Mouse (Mus musculus) heart, postnatal 0 days (tissue): ENCODE measurements at regions not wholly inside any gene's neighbourhood (a gene's known extent, or its start where the extent isn't known, plus 50 kb on each side); places are given as distances from the start of the nearest gene placed in this dataset.

Experiments used
- CTCF ChIP-seq: IDR thresholded peaks from 2 replicates; pipeline ENCODE4 v1.5.1; 2016; ENCODE audit warnings: antibody characterized with exemption, control low read depth, low read depth
- EP300 ChIP-seq: IDR thresholded peaks from 2 replicates; pipeline ENCODE4 v1.6.1; 2016; ENCODE audit warnings: antibody characterized with exemption, low read depth

DNA sequence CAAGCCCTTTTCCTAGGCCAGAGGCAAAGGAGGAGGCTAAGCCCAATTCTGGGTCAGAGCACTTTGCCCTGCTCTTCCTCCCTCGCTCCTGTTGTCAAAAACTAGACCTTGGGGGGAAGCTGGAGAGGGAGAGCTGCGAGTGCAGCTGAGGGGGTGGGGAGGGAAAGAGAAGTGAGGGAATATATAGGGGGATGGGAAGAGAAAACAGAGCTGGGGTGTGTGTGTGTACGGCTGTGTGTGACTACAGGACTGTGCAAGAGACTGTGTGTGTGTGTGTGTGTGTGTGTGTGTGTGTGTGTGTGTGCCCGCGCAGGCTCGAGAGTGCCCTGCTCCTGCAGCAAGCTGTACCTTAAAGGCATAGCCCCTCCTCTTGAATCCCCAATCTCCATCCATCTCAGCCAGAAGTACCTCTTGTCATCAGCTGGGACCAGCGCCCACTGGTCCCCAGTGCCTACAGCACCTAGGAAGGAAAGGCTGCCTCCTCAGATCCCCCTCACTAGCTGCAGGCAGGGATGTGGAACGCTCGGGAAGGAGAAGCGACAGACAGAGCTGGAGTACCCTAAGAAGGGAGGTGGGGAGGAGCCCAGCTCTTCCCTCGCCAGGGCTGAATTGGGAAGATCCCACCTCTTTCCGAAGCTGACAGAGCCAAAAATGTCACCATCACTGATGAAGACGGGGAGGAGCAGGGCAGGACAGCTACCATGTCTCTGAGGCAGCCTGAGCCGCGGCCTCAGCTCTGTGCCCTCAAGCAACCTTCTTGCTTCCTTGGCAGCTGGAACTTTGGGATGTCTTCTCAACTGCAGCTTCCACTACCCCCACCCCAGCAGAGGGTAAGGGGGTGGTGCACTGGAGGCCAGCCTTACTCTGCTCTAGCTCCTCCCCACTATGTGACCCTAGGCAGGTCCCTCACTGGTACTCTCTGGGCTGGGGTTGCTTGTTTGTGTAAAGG, 49.8 kb upstream of the Acot11 start:
- no peak for TF ChIP-seq CTCF
- TF ChIP-seq EP300 = no peak
